Comparison of ENCODE assay signal across 27 mouse cellular contexts in the genomic region with DNA sequence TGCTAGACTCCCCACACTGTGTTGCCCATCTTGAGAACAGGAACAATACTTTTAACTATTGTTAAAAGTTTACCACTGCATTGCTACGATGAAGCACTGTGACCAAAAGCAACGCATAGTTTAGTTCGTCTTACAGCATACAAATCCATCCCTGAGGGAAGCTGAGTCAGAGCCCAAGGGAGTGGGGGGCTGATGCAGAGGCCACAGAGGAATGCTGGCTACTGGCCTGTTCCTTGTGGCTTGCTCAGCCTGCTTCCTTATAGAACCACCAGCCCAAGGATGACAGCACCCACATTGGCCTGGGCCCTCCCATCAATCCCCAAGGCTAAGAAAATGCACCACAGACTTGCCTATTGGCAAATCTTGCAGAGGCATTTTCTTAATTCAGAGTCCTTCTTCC. TPM values are rescaled to one million over a fixed set of nuclear protein-coding genes. Genes with fewer than 3 reads are reported as not detected.
DNase-seq lines count a peak whose midpoint lies in the region; ATAC-seq and TF ChIP-seq lines count a peak whose summit lies in the region.
"Had no signal": no experiment of that assay in that cellular context is flagged by ENCODE, and none has a peak within 500 bp of the region (broad histone marks: within the 10 kb centered on the region; RNA-seq: fewer than 3 reads in every experiment).

No protein-coding gene starts in this region.

- H3K4me1 ChIP-seq in hindbrain, embryonic 10.5 days (replicated peaks) = 0 out of 2 replicates have a peak, but pooled peaks cover 6% of the 10 kb centered on the region
- H3K4me1 ChIP-seq: forebrain, embryonic 12.5 days; heart, embryonic 15.5 days had no signal

- TF ChIP-seq POLR2A in myocyte (IDR thresholded peaks at IDR 0.05; ENCODE audit: insufficient read length, low read depth) = no peak

- in situ Hi-C loops in Patski (cut with MboI; ENCODE audit: low pct_unique_long_range_greater_than_20kb) = no loop called here

- TF ChIP-seq CTCF in C2C12 (IDR thresholded peaks at IDR 0.05; ENCODE audit: control insufficient read depth, insufficient read depth, insufficient read length) (no peak), Patski (IDR thresholded peaks at IDR 0.05) (no peak)

- H3K79me3 ChIP-seq in C2C12 (ENCODE audit: low read depth) = no peaks in the 10 kb centered on the region

- 92% methylated on average over 3 of the region's 3 CpGs for WGBS in hindbrain, embryonic 10.5 days

- CTCF ChIA-PET in Patski (lab: Charles Lee) = interaction anchor here (1.6 kb wide), 1 partner anchor 19 kb away, joined by 5 read pairs; no protein-coding TSS in a partner anchor

- H3K27ac ChIP-seq in hindbrain, embryonic 10.5 days = no peak overlapping the region
- H3K27ac ChIP-seq: forebrain, embryonic 12.5 days; heart, embryonic 15.5 days; hindbrain, embryonic 14.5 days; hindbrain, postnatal 0 days had no signal

- H3K79me2 ChIP-seq in C2C12 (ENCODE audit: control insufficient read depth, insufficient read depth) (no peaks in the 10 kb centered on the region), myocyte (ENCODE audit: control insufficient read depth, insufficient read depth) (no peaks in the 10 kb centered on the region)

- peak; percentile 80 for ATAC-seq in Patski
- ATAC-seq: activated CD4-positive, CD25-positive, alpha-beta regulatory T cell, adult 4 months; forebrain, embryonic 16.5 days; hindbrain, postnatal 0 days; inflammation-experienced regulatory T-cells, adult 6 months; intestine, embryonic 16.5 days had no signal

- no peak overlapping the region for H3K4me3 ChIP-seq in C2C12 (ENCODE audit: insufficient read depth, poor library complexity, severe bottlenecking)
- H3K4me3 ChIP-seq in myocyte = no peak overlapping the region
- H3K4me3 ChIP-seq in hindbrain, embryonic 10.5 days = no peak overlapping the region
- H3K4me3 ChIP-seq: forebrain, embryonic 12.5 days; heart, embryonic 15.5 days had no signal

- POLR2A ChIA-PET in Patski (lab: Charles Lee) = no interaction called here

- H3K27me3 ChIP-seq in C2C12 (ENCODE audit: control insufficient read depth, insufficient read depth, insufficient read length) = no peaks in the 10 kb centered on the region
- H3K27me3 ChIP-seq in Patski = no peaks in the 10 kb centered on the region
- no peaks in the 10 kb centered on the region for H3K27me3 ChIP-seq in myocyte (ENCODE audit: control insufficient read depth, insufficient read depth, insufficient read length)
- H3K27me3 ChIP-seq in hindbrain, embryonic 10.5 days (ENCODE audit: insufficient read depth, poor library complexity, severe bottlenecking) = no peaks in the 10 kb centered on the region
- H3K27me3 ChIP-seq: forebrain, embryonic 12.5 days; heart, embryonic 15.5 days had no signal

- DNase-seq in 3T3-L1 (ENCODE audit: low read depth, low spot score) (peak; percentile 100), Patski (ENCODE audit: low read depth, low spot score) (peak; percentile 44)
- no peak for DNase-seq in adrenal gland, adult 2 months
- DNase-seq in hindbrain, embryonic 10.5 days (ENCODE audit: low spot score) = no peak
- DNase-seq in adrenal gland, postnatal 25 days = no peak
- DNase-seq: adrenal gland, postnatal 10 days; cerebellum, adult 11-12 months; cerebellum, adult 8-10 months; cerebellum, postnatal 10 days; cerebellum, postnatal 36 days; gastrocnemius, postnatal 10 days; gastrocnemius, postnatal 36 days; heart, postnatal 10 days; heart, postnatal 36 days; kidney, adult 18-20 months; kidney, adult 9 months had no signal

- peak overlapping the region; percentile 77 for H3K4me2 ChIP-seq in myocyte (ENCODE audit: low read depth)
- H3K4me2 ChIP-seq: forebrain, embryonic 12.5 days; heart, embryonic 11.5 days; heart, embryonic 15.5 days; hindbrain, embryonic 14.5 days had no signal

- no peaks in the 10 kb centered on the region for H3K9me3 ChIP-seq in hindbrain, embryonic 10.5 days
- H3K9me3 ChIP-seq: forebrain, embryonic 12.5 days; heart, embryonic 15.5 days had no signal

- H3ac ChIP-seq in C2C12 (ENCODE audit: control insufficient read depth, insufficient read length, low read depth) (peak overlapping the region; percentile 16), myocyte (ENCODE audit: control insufficient read depth, insufficient read length) (no peak overlapping the region)

- H3K36me3 ChIP-seq in C2C12 (ENCODE audit: control insufficient read depth, insufficient read depth) (no peaks in the 10 kb centered on the region), myocyte (ENCODE audit: control insufficient read depth, insufficient read depth) (peaks cover 3% of the 10 kb centered on the region)
- no peaks in the 10 kb centered on the region for H3K36me3 ChIP-seq in hindbrain, embryonic 10.5 days
- H3K36me3 ChIP-seq: forebrain, embryonic 12.5 days had no signal

TF ChIP-seq in C2C12, 6 proteins besides CTCF, POLR2A, EP300 and RAD21:
- no peak for TF ChIP-seq USF1 (IDR thresholded peaks at IDR 0.05; ENCODE audit: low read depth)
- TF ChIP-seq CEBPB (IDR thresholded peaks at IDR 0.05; ENCODE audit: low read depth) = peak; percentile 21
- no peak for TF ChIP-seq MYOG (IDR thresholded peaks at IDR 0.05; ENCODE audit: control insufficient read depth, extremely low read depth, insufficient read length)
- peak; percentile 69 for TF ChIP-seq MYOD1 (IDR thresholded peaks at IDR 0.05; ENCODE audit: control insufficient read depth, insufficient read length, low read depth)
- peak; percentile 83 for TF ChIP-seq FOSL1 (IDR thresholded peaks at IDR 0.05; ENCODE audit: insufficient read depth, low read length, poor library complexity, severe bottlenecking)

TF ChIP-seq in myocyte, 11 proteins besides CTCF, POLR2A, EP300 and RAD21:
- TF ChIP-seq MYOD1 (IDR thresholded peaks at IDR 0.05; ENCODE audit: control insufficient read depth in 1 of 3, insufficient read length in 2 of 3, low read depth in 2 of 3) (peak in 1 of 3 experiments; percentile 15), TCF12 (IDR thresholded peaks at IDR 0.05; ENCODE audit: insufficient read depth, poor library complexity, severe bottlenecking) (no peak)

RNA-seq across cellular contexts. Expression of a gene that starts 56.5 kb away (rescaled TPM):
- 770 TPM for polyA plus RNA-seq in C2C12 (2012; fragmentation: generic; extraction: Trizol)
- polyA plus RNA-seq in Patski (2021) = 867 TPM
- 880 TPM for polyA plus RNA-seq in myocyte (2012; fragmentation: generic; extraction: Trizol)
- 100 to 1,000 TPM; 281 to 315 TPM for total RNA-seq in adrenal gland, adult 2 months (2021)
- 45.7 and 49.1 TPM in 2 replicates for polyA plus RNA-seq in adrenal gland, adult 2 months (2012; rRNA removed)
- 427 and 441 TPM in 2 replicates for polyA plus RNA-seq in hindbrain, embryonic 10.5 days (2016; fragmentation: Nextera tagmentation; extraction: Ambion mirVana)
- 231 and 295 TPM in 2 replicates for total RNA-seq in adrenal gland, postnatal 25 days (2021)

RNA-seq across cellular contexts. Expression of a gene that starts 56.8 kb away (rescaled TPM):
- polyA plus RNA-seq in C2C12 (2012; fragmentation: generic; extraction: Trizol) (0.35 TPM), Patski (2021) (2.8 TPM), myocyte (2012; fragmentation: generic; extraction: Trizol) (52.7 TPM)
- 1 to 10 TPM; 1.8 to 2.0 TPM for total RNA-seq in adrenal gland, adult 2 months (2021)
- polyA plus RNA-seq in adrenal gland, adult 2 months (2012; rRNA removed) = 0.32 and 0.89 TPM in 2 replicates
- 0.99 and 2.7 TPM in 2 replicates for polyA plus RNA-seq in hindbrain, embryonic 10.5 days (2016; fragmentation: Nextera tagmentation; extraction: Ambion mirVana)
- 2.9 and 4.6 TPM in 2 replicates for total RNA-seq in adrenal gland, postnatal 25 days (2021)

Comparison
In these comparisons a context has a peak if more than half of its experiments do, and no peak if none do; other contexts are left out.
1. DNase-seq: peak in 3T3-L1 (single experiment) and Patski (single experiment); none in adrenal gland, adult 2 months (single experiment), hindbrain, embryonic 10.5 days (single experiment) and adrenal gland, postnatal 25 days (single experiment).
2. RNA of a gene that starts 56.8 kb away (polyA plus RNA-seq): 52.7 TPM in myocyte (single experiment); 2.8 TPM in Patski (single experiment), 0.99 to 2.7 TPM in hindbrain, embryonic 10.5 days, 0.32 to 0.89 TPM in adrenal gland, adult 2 months and 0.35 TPM in C2C12 (single experiment); every median in the first group is over 10 times any median in the second.